Mouse (Mus musculus) CD4-positive, CD25-positive, alpha-beta regulatory T cell, adult 9 weeks (primary cell): ENCODE results near the gene Abcb5. TPM values are rescaled to one million over a fixed set of nuclear protein-coding genes. Genes with fewer than 3 reads are reported as not detected.

ENCODE experiments used
- polyA plus RNA-seq: library from polyadenylated mRNA; unstranded; fragments of 100-300 nt; shearing (Covaris generic); gene quantifications from one replicate; pipeline ENCODE4 v1.2.1, GENCODE M21; 2017

The Abcb5 gene
- not detected for polyA plus RNA-seq

GRCm38 (mm10) chr12:118966321-118966720, at the start of gene Abcb5:
Gene Abcb5, minus strand, starts transcription at chr12:118966421.

GRCm38 (mm10) chr12:118846221-118846620, 120.0 kb downstream of the Abcb5 start, which contains the start of gene Sp8:
Gene Sp8, plus strand, starts transcription at chr12:118846329.

Other genes with a start within 250 kb of the Abcb5 start
- not detected for gene Sp8, start 120.1 kb downstream of the Abcb5 start, polyA plus RNA-seq